Mouse (Mus musculus) erythroid progenitor cell, adult 5-6 weeks (primary cell): Measurements from ENCODE around the gene Arap1. TPM values are rescaled to one million over a fixed set of nuclear protein-coding genes. Genes with fewer than 3 reads are reported as not detected.

Experiments used
- ATAC-seq: replicated peaks from 2 replicates; pipeline ENCODE4 v1.8.0; 2016; ENCODE audit warnings: moderate number of reproducible peaks, mild to moderate bottlenecking, moderate TSS enrichment, inconsistent platforms; ENCODE audit not compliant: poor library complexity, low FRiP score, severe bottlenecking
- total RNA-seq, 2 experiments: library from RNA; stranded (forward) in 1 of 2; stranded (reverse) in 1 of 2; fragments of 150-400 nt in 1 of 2; fragments of 186-747, 209-891 nt in 1 of 2; gene quantifications; 2 replicates each; pipeline versions ENCODE4 v1.2.3 to v1.2.4; 2015 to 2017; ENCODE audit warnings: low replicate concordance in 2 of 2

Gene Arap1
- total RNA-seq, 2 experiments from 2014 or later = 10.6 to 20.1 TPM

GRCm38 (mm10) chr7:101385331-101385733 is 37.5 kb downstream of the Arap1 start:
- no peak for ATAC-seq

GRCm38 (mm10) chr7:101385866-101386452 is 38.1 kb downstream of the Arap1 start:
- ATAC-seq = no peak

- no peak for ATAC-seq
Observed at GRCm38 (mm10) chr7:101389256-101389655, 41.4 kb downstream of the Arap1 start.

- no peak for ATAC-seq
Observed at GRCm38 (mm10) chr7:101391909-101392479, 44.1 kb downstream of the Arap1 start.

DNA sequence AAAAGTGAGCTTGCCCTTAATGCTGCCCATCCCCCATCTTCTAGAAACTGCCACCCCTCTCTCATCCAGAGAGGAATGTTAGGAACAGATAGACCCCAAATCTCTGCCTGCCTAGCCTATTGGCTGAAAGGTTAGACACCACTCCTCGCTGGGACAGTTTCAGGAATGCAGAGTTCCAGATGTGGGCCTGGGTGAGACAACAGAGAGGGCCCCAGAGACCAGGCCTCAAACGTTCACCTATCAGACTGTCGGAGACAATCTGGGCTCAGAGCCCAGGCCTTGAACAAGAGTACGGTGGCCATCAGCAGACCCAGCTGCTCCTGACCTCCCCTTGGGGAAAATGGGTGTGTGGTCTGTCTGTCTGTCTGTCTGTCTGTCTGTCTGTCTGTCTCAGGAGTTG is 45.1 kb downstream of the Arap1 start:
- no peak for ATAC-seq

GRCm38 (mm10) chr7:101393694-101394504 is 46.0 kb downstream of the Arap1 start:
- ATAC-seq = no peak

GRCm38 (mm10) chr7:101394569-101394968 is 46.7 kb downstream of the Arap1 start:
- no peak for ATAC-seq

GRCm38 (mm10) chr7:101395471-101395870 is 47.6 kb downstream of the Arap1 start:
- no peak for ATAC-seq

GRCm38 (mm10) chr7:101397175-101397574 is 49.3 kb downstream of the Arap1 start:
- no peak for ATAC-seq

GRCm38 (mm10) chr7:101401510-101401909 is 53.6 kb downstream of the Arap1 start:
- ATAC-seq = no peak

DNA sequence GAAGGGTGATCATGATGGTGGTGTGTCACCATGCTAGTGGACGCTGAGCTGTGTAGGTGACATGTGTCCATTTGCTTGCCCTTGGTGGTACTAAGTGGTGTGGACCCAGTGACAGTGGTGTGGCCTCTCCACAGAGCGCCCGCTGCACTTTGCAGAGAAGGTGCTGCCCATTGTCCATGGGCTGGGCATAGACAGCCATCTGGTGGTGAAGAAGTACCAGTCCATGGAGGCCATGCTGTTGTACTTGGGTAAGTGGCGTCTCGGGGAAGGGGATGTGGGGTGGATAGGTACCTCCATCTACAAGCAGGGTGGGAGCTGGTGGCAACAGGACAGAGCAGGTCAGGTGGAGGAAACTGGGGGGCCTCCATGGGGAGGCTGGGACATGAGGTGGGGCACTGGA is 56.0 kb downstream of the Arap1 start:
- no peak for ATAC-seq

DNA sequence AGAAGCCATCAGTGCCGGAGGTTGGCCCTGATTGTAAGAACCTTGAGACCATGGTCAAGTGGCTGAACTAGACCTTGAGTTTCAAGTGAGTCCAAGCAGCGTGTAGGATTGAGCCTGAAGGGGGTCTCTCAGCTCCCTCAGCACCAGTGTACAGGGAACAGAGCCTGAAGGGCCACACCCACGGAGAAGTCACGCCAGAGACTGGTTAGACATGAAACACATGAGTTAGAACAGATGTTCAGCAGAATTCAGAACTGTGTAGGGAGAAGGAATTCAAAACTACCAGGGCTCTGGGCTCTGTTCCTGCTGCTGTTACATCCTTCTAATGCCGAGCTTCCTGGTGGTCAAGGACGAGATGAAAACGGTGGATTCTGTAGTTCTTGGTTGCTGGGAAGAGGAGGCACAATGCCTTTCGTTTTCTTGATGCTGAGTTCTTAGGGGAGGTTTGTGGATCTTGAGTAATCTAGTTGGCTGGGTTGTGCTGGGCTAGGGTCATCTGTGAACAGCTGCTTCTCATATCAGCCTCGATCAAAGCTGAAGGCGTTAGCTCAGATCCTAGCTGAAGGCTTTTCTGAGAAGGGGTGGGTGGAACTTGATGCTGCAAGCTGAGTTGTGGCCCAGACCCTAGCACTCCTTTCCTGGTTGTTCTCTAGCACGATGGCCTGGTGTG is 62.5 kb downstream of the Arap1 start, which contains the start of gene Gm45837:
Gene Gm45837 (plus strand): TSS at position 620 of the 670 bp plus-strand sequence.
- no peak for ATAC-seq

DNA sequence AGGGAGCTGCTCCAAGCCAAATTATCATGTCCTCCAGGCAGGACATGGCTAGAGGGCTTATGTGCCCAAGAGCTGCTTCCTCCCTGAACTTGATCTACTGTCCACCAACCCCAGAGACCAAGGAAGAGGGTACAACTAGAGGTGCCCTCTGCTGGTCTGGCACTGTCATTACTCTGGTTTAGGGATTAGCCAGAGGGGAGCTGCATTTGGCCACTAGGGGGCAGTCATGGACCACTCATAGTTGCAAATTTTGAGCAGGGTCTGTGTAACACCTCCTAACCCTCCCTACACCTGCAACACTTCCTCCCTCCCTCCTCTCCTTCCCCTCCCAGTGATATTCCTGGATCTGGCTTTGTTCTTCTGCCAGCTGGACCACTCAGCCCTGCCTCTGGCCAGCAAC is 64.9 kb downstream of the Arap1 start:
- peak; percentile 68 for ATAC-seq

DNA sequence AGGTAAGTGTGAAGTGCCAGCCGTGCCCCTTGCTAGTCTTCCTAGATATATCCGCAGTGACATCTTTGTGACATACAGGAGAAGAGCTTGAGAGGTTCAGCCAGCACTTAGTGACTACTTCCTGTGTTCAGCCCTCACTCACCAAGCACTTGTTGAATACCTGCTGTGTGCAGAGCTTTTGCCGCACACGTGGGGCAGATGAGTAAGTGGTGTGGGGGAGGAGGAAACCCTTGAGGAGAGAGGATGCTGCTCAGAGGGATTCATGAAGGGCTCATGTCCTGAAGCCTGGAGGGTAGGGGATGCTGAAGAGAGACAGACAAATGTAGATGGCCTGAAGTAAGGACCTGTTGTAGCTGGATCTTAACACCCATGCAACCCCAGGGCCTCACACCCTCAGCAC is 66.3 kb downstream of the Arap1 start:
- ATAC-seq = no peak

GRCm38 (mm10) chr7:101414661-101415511 is 67.0 kb downstream of the Arap1 start:
- ATAC-seq = no peak

DNA sequence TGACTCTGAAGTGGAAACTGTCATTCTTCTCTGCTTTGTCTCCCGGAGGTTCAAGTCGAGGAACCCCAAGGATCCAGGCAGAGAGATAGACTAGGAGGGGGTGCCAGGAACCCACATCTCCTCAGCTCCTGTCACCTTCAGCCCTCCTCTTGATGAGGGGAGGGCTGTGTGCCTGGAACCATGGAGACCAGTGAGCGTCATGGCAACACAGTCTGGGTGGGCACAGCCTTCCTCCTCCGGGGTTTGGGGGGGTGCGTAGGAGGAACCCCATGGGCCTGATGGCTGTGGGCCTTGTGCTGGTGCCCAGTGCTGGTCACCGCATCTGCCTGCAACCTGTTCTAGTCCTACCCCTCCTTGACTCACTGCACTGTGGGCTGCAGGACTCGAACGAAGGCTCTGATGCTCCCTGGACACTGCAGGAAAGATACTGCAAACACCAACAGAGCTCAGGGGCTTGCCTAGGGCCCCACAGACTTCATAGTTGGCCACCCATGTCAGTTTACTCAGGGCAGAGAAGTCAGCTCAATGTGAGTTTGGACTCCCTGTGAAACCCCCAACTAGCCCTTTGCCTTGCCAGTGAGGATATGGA is 67.7 kb downstream of the Arap1 start:
- no peak for ATAC-seq

GRCm38 (mm10) chr7:101416391-101416790 is 68.5 kb downstream of the Arap1 start:
- ATAC-seq = no peak

GRCm38 (mm10) chr7:101419013-101419770 is 71.3 kb downstream of the Arap1 start:
- ATAC-seq = no peak

- no peak for ATAC-seq
Observed at GRCm38 (mm10) chr7:101421529-101421928, 73.7 kb downstream of the Arap1 start, which contains the start of gene Pde2a. Gene Pde2a, plus strand, starts transcription at chr7:101421691.
